Mouse (Mus musculus): ENCODE measurements around the gene Shisa7.
A peak's percentile ranks its signal among the peaks of the same experiment; 100 is the strongest.
"Not testable (repeated sequence)": the region's sequence is repeated elsewhere in the genome, so short reads cannot be mapped to it uniquely, and the experiment has no call there.

Gene Shisa7

DNA sequence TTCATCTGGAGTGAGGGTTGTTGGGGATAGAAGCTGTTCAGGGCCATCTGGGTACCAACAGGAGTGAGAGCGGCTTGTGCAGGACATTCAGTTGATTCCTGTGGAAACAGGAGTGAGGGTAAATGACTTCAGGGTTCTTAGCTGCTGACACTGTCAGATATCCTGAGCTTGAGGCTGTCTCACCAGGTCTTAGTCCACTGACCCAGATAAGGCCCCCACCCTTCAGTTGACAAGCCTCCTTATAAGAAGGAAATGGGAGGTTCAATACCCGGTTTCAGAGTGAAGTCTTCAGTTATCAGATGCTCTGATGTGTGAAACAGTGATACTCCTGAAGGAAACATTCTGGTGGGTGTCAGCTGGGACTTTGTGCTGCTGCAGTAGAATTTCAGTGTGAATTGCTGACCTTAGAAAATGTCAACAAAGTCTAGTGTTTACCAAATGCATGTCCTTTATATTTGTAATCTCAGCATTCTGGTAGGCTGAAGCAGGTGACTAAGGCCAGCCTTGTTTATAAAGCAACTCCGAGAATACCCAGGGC lies 49.8 kb downstream of the Shisa7 start:
- DNase-seq (ENCODE audit: low spot score) = no peak

DNA sequence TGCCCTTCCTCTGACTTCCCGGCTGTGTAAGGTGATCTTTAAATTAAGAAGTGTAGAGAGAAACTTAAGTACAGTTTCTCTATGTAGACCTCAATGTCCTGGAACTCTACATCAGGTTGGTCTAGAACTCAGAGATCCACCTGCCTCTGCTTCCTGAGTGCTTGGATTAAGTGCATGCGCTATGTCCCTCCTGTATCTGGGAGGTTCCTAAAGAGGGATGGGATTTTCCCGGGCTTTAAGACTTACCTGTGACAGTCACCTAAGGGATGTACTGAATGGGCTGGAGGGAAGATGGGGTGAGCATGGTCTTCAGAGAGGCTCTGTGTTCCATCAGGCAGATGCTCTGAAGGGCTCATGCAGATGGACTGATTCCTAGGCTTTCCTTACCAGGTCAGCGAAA lies 50.8 kb downstream of the Shisa7 start:
- DNase-seq (ENCODE audit: low spot score) = no peak

DNA sequence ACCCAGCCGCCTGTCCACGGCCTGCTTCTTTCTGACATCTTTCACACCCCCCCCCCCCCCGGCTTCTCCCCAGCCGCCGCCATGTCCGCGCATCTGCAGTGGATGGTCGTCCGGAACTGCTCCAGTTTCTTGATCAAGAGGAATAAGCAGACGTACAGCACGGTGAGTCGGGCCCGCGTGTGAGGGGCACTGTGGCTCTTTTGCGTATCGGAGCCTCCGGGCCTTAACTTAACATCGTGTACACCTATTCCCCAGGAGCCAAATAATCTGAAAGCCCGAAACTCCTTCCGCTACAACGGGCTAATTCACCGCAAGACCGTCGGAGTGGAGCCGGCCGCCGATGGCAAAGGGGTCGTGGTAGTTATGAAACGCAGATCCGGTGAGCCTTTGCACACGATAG lies 51.2 kb downstream of the Shisa7 start:
- not testable (repeated sequence) for DNase-seq (ENCODE audit: low spot score)

DNA sequence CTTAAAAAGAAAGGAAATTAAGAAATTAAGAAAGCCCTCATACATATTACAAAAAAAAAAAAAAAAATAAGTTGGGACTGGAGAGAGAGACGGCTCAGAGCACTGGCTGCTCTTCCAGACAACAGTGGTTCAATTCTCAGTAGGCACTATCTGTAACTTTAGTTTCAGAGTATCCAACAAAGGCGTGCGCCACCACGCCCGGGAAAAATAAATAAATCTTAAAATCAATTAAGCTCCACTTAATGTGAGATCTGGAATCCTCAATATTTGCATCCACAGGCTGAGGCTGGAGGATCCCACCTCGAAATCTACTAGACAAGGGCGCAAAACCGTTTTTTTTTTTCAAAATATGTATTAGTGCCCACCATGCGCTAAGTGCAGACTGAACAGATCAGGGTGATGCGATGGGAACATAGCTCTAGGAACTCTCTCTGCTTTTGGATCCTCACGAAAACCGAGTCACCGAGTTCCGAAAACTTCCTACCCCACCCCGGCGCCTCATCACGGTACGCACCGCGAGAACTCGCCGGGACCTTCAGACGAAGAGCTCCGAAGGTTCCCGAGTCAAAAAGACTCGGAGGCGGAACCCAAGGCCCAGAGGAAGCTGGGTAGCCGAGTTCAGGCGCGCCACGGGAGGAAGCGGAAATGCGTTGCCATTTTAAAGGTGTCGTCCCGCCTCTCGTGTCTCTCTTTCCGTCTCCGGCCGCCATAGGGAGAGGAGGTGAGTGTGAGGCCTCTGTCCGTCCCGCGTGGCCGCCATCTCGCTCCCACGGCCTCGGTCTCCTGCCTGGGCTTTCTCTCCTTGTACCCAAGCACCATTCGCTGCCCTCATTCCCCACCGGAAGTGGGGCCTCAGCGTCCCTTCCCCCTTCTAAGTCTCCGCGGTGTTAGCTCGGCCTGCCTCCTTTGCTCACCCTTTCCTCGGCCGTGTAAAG lies 52.0 kb downstream of the Shisa7 start, which contains the start of gene Rpl28:
Gene Rpl28, plus strand, starts transcription at position 597 of the 935 bp plus-strand sequence.
- peak; percentile 98 for DNase-seq (ENCODE audit: low spot score)

DNA sequence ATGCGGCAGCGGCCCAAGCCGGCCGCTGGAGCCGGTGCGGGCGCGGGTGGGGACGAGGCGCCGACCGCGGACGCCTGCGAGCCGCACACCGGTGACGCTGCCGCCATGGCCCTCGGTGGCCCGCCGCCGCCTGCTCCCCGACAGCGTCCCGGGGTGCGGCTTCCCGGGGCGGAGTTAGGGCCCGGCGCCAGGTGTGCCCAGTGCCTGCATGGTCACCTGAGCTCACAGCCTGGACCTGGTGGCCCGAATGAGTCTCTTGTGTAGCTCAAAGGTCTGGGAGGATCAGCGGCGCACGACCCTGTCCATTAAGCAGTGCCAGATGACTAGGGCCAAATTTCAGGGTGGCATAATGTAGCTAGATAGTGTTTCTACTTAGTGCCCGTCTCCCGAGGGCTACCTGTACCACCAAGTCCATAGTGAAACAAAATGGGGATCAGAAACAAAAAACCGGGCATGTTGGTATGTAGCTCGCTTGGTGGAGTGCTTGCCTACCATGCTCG lies 55.0 kb downstream of the Shisa7 start, which contains the start of gene Tmem238:
Gene Tmem238, minus strand, starts transcription at position 221 of the 500 bp plus-strand sequence.
- DNase-seq (ENCODE audit: low spot score) = no peak

DNA sequence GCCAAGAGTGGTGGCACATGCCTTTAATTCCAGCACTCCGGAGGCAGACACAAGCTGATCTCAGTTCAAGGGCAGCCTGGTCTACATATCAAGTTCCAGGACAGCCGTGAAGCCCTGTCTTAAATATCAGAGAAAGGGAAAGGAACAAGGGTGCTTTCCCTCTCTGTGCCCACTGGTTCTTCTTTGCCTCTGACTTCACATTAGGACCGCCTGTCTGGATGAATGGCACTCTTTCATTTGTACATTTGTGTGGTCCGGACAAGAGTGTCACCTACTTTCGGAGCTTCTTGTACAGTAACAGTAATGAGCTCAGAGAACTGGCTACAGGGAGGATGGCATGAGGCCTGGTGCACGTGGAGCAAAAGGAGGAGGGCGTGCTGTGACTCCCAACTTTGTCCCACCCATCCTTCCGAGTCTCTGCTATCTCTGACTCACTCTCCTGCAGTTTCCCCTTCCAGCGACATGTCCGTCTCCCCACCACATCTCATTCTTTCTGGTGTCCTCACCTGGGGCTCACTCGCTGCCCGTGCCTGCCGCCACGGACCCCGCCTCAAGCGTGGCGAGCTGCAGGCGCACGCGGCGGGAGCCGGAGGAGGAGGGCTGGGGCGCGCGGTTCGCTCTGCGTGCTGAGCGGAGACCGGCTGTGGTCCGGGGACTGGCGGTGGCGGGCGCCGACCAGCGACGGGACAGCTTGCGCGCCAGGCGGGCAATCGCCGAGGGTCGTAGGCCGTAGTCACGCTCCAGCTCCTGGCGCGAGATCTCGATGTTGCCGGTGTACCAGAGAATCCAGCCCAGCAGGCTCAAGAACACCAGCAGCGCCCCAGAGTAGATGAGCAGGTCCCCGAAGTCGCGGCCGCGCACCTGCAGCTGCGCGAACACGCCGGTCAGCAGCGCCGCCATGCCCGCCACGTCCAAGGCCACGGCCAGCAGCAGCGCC lies 55.7 kb downstream of the Shisa7 start:
- DNase-seq (ENCODE audit: low spot score) = peak; percentile 74

DNA sequence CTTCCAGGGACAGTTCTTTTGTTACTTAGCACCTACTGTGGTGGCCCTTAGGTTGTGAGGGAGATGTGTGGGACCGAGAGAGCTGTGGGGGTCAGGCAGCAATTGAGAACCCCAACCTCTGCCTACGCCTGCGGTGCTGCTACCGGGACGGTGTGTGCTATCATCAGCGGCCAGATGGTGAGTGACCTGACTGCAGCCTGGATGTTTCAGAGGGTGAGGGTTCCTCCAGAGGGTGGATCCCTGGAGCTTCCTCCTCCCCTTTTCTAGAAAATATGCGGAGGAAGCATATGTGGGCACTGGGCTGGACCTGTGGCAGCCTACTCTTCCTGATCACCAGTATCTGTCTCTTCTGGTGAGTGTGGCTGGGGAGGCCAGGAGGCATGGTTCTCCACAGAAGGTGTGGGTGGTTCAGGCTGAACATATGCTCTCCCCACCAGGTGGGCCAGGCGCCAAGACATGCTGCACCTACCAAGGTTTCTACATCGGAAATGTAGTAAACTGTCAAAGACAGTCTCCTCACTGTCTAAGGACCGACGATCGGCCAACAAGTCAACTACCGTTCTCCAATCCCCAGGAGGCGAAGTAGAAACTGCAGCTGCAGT lies 60.7 kb downstream of the Shisa7 start:
- DNase-seq (ENCODE audit: low spot score) = no peak

DNA sequence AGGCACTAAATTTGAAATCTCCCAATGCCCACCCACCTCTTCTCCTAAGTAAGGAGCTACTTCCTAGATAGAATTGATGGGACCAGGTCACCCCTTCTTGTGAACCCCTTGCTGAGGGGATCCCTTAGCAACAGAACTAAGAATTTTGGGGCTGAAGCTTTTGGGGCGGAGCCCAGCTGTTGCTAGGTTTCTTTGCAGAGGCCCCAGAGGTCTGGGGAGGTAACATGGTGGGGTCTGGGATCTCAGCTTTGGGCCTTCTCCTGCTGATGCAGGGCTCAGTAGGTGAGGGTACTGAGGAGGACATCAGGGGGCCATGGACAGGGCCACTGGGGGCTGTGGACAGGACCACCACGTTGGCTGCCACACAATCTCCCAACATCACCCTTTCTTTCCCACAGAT lies 61.7 kb downstream of the Shisa7 start, which contains the start of the genes Il11 and Tmem190:
Gene Il11, minus strand, starts transcription at position 101 of the 400 bp plus-strand sequence.
Gene Tmem190, plus strand, starts transcription at position 179 of the 400 bp plus-strand sequence.
- no peak for DNase-seq (ENCODE audit: low spot score)

DNA sequence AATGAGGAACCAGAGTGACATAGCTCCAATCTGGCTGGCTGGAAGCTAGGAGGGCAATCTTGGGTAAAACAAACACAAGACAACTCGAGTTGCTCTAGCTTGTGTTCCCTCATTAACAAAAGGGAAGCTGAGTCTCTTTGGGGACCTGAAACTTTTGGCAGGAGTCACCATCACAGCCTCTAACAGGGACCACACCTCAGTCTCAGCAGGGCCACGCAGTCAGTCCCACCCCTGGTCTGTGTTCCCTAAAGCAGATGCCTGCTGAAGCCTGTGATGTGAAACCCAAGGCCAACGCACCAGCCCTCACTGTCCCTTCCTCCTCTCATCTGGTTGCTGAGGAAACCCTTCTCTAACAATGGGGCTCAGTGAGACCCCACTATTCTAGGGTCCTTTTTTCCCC lies 62.4 kb downstream of the Shisa7 start:
- DNase-seq (ENCODE audit: low spot score) = no peak

DNA sequence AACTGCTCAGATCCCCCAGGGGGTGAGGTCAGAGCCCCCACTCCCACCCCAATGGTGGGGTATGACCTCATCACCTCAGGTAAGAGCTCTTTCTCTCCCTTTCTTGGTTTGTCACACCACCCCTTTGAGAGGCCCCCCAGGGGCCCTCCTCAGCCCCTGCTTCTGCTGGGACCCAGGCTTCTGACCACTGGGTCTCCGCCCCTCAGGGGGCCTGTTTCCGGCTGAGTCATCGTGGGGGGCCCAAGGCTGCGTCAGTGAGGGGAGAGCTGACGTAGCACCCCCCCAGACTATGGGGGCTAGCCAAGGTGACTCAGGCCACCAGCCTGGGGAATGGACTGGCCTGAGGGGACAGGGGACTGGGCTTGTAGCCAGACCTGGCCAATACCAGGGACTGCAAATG lies 64.6 kb downstream of the Shisa7 start:
- DNase-seq (ENCODE audit: low spot score) = no peak

DNA sequence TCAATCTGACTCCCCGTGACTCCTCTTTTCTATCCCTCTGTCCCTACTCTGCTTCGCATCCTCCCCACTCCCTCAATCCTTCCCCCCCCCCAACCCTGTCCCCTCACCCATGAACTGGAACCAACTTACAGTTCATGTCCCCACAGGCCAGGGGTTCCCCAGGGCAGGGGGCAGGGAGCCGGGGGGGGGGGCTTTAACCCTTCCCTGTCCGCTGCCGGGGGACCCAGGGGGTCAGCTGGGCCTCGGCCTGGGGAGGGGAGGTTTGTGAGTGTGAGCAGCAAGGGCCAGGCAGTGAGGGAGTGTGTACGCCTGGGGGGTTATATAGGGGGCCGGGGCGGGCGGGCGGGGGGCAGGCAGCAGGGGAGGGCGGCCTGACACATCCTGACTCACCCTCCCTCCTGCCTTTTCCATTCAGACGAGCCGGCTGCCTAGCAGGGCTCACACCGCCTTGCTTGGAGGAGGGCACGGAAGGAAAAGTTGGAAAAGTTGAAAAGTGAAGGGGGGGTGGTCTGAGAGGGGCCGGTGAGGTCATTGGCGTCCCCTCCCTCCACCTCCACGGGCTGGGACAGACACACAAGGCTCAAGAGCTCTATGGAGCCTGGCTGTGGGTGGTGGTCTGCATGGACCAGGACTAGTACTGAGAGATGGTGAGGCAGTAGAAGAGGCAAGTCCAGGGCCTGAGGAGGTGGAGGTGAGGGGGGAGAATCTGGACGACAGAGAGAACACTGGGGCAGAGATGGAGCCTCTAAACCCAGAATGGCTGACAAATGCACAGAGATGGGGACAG lies 66.5 kb downstream of the Shisa7 start:
- no peak for DNase-seq (ENCODE audit: low spot score)

DNA sequence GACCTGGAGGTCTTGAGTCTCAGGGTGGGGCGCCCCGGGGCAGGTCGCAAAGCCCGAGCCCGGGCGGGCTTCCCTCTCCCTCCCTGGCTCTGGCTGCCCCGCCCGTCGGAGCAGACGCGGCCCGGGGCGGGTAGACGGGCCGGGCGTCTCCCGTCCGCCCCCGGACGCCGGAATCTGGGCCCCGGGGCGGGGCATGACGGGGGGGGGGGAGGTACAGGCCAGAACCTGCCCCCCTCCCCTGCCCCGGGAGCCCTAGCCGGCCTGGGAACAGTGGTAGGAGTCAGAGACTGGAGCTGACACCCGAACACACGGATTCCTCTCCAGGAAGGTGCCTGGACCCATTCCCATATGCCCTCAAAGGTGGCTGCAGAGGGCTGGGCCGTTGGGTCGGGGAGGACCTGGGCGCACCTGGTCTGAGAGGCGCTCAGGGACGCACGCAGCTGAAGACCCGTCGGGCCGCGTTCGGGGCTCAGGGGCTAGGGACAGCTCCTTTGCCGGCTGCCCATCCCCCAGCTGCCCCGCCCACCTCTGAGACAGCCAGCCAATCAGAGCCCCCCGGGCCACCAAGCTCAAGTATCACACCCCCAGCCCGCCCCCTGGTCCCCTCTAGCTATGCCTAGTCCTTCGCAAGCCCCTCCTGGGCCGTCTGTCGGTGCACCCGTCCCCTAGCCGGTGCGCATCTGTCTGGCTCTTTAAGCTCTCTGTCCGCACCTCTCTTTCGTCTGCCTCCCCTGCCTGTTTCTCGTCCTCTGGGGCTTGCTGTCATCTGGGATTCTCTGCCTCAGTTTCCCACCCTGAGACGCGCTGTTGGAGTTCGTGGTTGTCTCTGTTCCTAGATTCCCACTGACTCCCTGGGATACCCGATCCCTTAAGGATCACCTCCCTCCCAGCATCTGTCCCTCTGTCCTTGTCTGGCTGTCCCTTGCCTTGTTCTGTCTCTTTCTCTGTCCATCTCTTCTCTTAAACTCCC lies 67.3 kb downstream of the Shisa7 start:
- DNase-seq (ENCODE audit: low spot score) = peak; percentile 76

DNA sequence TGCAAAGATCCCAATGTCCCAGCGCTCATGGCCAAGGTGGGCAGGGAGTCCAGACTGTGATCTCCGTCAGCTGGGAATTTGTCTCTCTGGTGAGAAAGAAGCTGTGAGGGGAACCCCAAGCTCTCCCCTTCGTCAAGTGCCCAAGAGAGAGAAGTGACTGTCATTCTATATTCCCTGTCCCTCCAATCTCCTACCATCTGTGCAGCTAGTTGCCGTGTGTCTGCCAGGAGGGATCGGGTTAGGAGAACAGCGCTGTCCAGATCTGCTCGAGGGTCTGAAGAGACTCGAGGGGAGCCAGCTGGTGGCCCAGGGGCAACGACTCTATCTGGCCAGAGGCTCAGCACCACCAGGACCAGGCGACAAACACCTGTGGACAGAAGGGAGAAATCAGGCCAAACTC lies 68.4 kb downstream of the Shisa7 start:
- DNase-seq (ENCODE audit: low spot score) = no peak
